Mouse (Mus musculus): ENCODE measurements around the gene Tor2a.

Tor2a gene

GRCm38 (mm10) chr2:32729547-32729946 is 27.5 kb upstream of the Tor2a start:
- DNase-seq (ENCODE audit: low spot score), result no peak

- no peak for DNase-seq (ENCODE audit: low spot score)
Measured at GRCm38 (mm10) chr2:32730854-32731253, 26.2 kb upstream of the Tor2a start.

- no peak for DNase-seq (ENCODE audit: low spot score)
Measured at GRCm38 (mm10) chr2:32731911-32732310, 25.1 kb upstream of the Tor2a start.

GRCm38 (mm10) chr2:32732695-32733094 is 24.3 kb upstream of the Tor2a start:
- no peak for DNase-seq (ENCODE audit: low spot score)

- no peak for DNase-seq (ENCODE audit: low spot score)
Measured at GRCm38 (mm10) chr2:32734480-32734879, 22.6 kb upstream of the Tor2a start.

- DNase-seq (ENCODE audit: low spot score), result no peak
Measured at GRCm38 (mm10) chr2:32734933-32735332, 22.1 kb upstream of the Tor2a start.

- DNase-seq (ENCODE audit: low spot score), result no peak
Measured at GRCm38 (mm10) chr2:32736306-32736829, 20.7 kb upstream of the Tor2a start.

- no peak for DNase-seq (ENCODE audit: low spot score)
Measured at GRCm38 (mm10) chr2:32737008-32737407, 20.0 kb upstream of the Tor2a start.

- no peak for DNase-seq (ENCODE audit: low spot score)
Measured at GRCm38 (mm10) chr2:32739311-32739710, 17.7 kb upstream of the Tor2a start.

GRCm38 (mm10) chr2:32740916-32741272 is 16.1 kb upstream of the Tor2a start, which contains the start of gene 6330409D20Rik:
Gene 6330409D20Rik, minus strand, starts transcription at chr2:32741016.
- DNase-seq (ENCODE audit: low spot score), result no peak

- peak; percentile 48 for DNase-seq (ENCODE audit: low spot score)
Measured at GRCm38 (mm10) chr2:32741273-32742172, 15.5 kb upstream of the Tor2a start.

GRCm38 (mm10) chr2:32742173-32742531 is 14.9 kb upstream of the Tor2a start:
- DNase-seq (ENCODE audit: low spot score), result peak; percentile 80

GRCm38 (mm10) chr2:32744272-32744982 is 12.6 kb upstream of the Tor2a start:
- DNase-seq (ENCODE audit: low spot score), result no peak

- no peak for DNase-seq (ENCODE audit: low spot score)
Measured at GRCm38 (mm10) chr2:32749082-32749481, 8.0 kb upstream of the Tor2a start.

GRCm38 (mm10) chr2:32750199-32750598 is 6.8 kb upstream of the Tor2a start:
- DNase-seq (ENCODE audit: low spot score), result no peak

- no peak for DNase-seq (ENCODE audit: low spot score)
Measured at GRCm38 (mm10) chr2:32750887-32751664, 6.0 kb upstream of the Tor2a start.

- DNase-seq (ENCODE audit: low spot score), result no peak
Measured at GRCm38 (mm10) chr2:32751665-32752033, 5.4 kb upstream of the Tor2a start.

- DNase-seq (ENCODE audit: low spot score), result no peak
Measured at GRCm38 (mm10) chr2:32752181-32752580, 4.9 kb upstream of the Tor2a start.

- no peak for DNase-seq (ENCODE audit: low spot score)
Measured at GRCm38 (mm10) chr2:32756674-32757055, 369 bp upstream of the Tor2a start.

- no peak for DNase-seq (ENCODE audit: low spot score)
Measured at GRCm38 (mm10) chr2:32758503-32758902, 1.5 kb downstream of the Tor2a start.

GRCm38 (mm10) chr2:32759001-32759400 is 2.0 kb downstream of the Tor2a start:
- DNase-seq (ENCODE audit: low spot score), result no peak

- DNase-seq (ENCODE audit: low spot score), result no peak
Measured at GRCm38 (mm10) chr2:32761361-32761760, 4.3 kb downstream of the Tor2a start.
